Mouse (Mus musculus): ENCODE data around the gene Tmco1.

DNA sequence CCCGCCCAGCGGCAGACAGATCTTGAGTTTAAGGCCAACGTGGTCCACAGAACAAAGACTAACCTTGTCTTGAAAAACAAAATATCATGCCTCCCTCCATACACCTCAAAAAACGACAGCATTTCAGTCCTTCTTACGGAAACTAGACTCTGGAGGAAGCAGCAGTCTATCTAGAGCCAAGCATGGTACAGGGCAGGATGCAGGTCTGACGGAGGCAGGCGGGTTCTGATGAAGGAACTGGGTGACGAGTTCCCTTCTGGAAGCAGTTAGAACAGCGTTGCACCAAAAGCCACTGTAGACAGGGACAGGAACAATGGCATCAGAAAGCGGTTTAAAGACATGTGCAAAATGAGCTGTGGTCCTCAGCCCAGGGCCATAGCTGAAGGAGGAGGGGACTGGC, 28.1 kb upstream of the Tmco1 start:
- TF ChIP-seq CTCF (IDR thresholded peaks at IDR 0.05; ENCODE audit: low read depth, low read length): no peak
- no peak for TF ChIP-seq POLR2A (IDR thresholded peaks at IDR 0.05; ENCODE audit: insufficient read depth, low read length)
- TF ChIP-seq EP300 (IDR thresholded peaks at IDR 0.05; ENCODE audit: insufficient read depth, low read depth, low read length): no peak

Measured in ES-Bruce4 (cell line).